Mouse (Mus musculus): ENCODE results near the gene Vps53.

Gene Vps53

DNA sequence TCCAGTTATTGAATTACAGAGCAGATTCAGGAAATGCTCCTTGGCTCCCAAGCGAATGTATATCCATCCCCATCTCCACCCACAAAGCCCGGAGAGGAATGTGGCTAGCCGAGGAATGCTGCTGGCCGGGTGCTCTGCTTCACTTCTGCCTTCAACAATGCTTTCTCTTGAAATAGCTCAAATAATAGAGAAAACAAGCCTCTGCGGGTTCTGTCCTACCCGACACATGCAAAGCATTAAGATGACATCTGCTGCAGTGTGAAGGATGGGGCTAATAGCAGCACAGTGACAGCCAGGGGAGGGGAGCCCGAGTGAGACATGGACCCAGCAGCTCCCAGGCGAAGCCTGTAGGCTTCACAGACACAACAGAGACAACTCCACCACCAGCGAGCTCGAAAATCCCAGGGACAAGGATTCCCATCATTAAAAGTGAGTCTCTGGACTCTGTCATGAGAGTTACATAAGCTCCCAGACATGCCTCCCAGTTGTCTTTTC lies 59.0 kb downstream of the Vps53 start:
- DNase-seq (ENCODE audit: low read depth in 2 of 2, low spot score in 2 of 2): no peak

GRCm38 (mm10) chr11:76110416-76110815 lies 69.0 kb downstream of the Vps53 start:
- DNase-seq (ENCODE audit: low read depth in 2 of 2, low spot score in 2 of 2): peak in 1 of 2 experiments; percentile 21

DNA sequence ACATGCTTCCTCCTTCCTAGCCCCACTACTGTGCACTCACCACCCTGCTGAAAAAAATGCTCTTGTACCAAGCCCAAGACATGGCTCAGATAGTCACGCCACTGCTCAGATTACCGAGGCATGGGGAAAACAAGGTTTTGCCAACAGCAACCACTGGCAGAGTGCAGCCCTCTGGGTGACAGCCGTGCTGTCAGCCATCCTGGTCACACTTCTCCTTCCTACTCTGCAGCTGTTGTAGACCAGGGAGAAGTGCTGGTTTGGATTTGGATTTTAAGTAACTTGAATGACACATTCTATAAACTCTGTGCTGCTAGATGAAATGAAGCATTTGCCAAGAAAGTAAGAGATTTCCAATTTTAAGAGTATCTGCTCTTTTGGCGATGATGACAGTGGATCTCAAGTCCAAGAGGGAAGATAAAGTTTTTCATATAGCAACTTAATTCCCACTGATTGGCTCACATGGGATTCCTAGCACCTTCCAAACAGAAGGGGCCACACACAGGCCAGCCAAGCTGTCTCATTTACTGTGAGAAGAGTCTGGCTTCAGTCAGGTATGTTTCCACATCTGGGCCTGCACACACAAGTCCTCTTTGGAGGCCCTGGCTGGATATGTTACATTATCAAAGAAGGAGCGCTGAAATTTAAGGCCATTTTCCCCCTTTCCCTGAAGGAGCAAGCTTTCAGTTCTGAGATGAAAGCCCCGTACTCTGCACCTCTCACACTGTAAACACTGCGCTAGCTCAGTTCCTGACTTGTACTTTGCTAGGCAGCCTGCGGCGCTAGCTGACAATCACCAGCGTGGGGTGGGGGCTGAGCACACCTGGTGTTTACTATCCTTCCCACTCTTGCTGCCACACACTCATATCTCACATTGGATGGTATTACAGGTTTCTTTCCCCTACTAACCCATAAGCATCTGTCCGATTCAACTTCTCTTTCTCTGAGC lies 72.6 kb downstream of the Vps53 start:
- DNase-seq (ENCODE audit: low read depth in 2 of 2, low spot score in 2 of 2): no peak

DNA sequence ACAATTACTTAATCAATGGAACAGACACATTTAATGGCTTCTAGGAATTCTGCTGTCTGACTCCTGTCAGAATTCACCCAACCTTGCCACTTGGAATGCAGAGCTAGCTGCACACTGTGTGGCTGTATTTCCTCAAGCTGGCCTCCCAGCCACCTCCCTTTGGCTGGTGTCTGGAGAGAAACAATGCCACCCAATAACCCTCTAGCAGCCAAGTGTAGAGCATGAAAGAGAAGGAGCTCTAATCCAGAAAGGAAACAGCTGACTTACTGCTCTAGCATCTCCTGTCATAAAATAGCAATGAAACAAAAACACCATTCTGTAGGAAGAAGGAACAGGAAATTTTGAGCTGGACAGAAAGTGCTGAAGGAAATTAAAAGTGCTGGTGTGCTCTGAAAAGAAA lies 78.3 kb downstream of the Vps53 start:
- no peak for DNase-seq (ENCODE audit: low read depth in 2 of 2, low spot score in 2 of 2)

DNA sequence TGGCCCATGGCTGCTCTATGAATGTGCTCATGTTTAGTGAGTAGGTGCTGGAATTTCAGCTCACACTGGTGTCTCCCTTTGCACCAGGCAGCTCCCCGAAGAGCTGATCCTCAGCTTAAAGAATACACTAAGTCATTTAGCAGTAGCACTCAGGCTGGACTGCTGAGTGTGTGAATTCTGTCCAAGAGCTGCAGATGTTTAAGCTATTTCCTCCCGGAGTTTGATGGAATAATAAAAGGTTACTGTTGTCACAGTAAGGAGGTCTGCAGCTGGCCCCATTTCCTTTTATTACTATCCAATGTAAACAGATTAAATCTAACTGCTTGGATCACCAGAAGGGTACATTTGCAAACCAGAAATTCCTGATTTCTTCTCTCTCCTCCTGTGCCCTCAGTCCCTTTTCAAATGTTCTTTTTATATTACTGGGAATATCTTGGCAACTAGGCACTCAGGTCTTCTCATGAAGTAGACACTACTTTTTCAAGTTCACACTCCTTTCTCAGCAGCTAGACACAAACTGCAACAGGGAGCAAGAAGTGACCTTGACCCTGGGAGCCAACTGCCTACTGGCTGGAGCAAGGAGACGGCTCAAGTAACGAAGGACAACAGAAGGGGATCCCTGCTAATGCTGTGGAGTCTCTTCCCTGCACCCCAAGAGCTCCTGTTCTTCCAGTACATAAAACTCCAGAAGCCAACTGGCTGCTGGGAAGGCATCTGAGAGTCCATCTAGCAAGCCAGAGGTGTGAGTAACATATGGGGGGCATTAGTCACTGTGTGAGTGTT lies 80.1 kb downstream of the Vps53 start:
- DNase-seq (ENCODE audit: low read depth in 2 of 2, low spot score in 2 of 2): no peak

DNA sequence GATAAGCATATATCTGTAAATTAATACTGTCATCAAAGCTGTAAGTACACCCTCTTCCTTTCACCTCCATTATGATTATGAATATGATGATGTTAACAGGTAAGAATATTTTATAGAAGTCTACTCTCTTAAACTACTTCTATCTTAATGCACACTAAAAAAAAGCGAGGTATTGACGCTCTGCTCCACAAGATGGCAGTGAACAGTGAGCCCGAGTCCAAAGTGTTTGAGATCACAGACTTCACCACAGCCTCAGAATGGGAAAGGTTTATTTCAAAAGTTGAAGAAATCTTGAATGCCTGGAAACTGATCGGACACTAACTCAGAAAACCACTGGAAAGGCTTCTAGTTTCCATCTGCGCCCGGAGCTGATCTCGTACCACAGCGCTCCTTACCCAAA lies 85.8 kb downstream of the Vps53 start:
- no peak for DNase-seq (ENCODE audit: low read depth in 2 of 2, low spot score in 2 of 2)

DNA sequence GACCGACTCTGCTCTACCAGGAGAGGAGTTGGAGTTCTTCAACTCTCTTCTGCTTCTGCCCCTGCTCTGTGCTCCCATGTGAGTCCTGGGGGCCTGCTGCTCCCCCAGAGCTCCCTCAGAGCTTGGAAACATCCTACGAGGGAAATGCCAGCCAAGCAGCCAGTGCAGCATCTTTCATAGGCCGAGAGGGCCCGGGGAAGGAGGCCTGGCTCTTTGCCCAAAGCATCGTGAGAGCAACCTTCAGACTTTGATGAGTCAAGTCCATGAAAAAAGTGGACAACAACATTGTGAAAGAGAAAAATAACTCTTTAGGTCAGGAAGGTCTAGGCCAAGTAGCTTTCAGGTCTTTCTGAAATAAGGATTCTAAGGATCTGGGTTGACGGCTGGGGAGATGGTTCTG lies 89.7 kb downstream of the Vps53 start:
- no peak for DNase-seq (ENCODE audit: low read depth in 2 of 2, low spot score in 2 of 2)

DNA sequence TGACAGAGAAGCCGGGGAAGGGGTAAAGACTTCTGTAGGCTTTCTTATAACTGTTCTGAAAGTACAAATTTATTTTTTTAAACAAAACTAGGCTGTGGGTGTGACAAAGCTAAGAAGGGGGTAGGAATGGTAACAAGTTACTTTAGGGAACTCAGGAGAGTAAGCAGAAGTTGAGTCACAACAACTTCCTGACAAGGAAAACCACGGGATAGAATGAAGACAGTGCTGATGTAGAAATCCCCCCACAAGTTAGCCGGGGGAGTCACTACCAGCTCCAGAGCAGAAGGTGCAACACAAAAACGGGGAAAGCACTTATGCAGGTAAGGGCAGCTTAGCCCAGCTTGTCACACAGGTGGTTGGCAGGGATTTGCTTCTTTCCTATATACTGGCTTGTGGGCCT lies 90.9 kb downstream of the Vps53 start:
- DNase-seq (ENCODE audit: low read depth in 2 of 2, low spot score in 2 of 2): no peak

DNA sequence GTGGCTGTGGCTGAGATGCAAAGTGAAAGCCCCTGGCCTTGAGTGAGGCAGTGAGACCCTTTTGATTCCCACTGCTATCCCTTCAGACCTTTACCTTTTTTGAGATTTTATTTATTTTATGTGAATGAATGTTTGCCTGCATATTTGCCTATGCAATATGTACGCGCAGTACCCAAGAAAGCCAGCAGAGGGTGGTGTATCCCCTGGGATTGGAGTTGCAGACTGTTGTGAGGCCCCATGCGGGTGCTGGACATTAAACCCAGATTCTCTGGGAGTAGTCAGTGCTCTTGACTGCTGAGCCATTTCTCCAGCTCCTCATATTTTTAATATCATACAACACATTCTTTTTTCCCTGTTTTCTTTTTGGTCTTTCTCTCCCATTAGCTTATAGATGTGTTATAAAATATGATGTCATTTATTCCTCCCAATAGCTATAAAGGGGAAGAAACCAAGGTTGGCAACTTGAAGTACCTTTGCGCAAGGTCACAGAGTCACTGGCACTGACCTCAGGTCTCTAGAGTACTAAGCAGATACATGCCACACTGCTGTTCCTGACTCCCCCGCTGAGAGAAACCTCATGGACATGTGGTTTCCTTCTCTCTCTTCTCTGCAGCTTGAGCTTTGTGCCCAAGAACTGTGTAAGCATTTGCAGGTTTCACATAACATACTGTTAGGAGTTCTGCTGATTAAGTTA lies 93.4 kb downstream of the Vps53 start:
- DNase-seq (ENCODE audit: low read depth in 2 of 2, low spot score in 2 of 2): peak; percentile 58 to 65

DNA sequence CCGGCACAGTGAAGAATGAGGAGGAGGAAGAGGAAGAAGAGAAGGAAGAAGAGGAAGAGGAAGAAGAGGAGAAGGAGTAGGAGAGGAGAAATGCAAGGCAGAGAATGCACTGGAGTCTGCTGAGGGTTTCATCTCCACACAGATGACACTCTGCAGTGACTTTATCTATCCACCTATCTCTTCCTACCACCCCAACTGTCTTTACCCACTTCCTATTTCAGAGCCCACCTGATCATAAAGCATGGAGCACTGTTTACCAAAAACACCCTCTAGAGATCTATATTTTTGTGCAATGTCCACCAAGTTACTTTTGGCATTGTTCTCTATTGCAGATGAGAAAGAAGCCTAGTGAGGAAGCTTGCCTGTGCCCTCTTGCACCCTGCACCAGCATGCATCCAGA lies 94.5 kb downstream of the Vps53 start:
- DNase-seq (ENCODE audit: low read depth in 2 of 2, low spot score in 2 of 2): no peak

DNA sequence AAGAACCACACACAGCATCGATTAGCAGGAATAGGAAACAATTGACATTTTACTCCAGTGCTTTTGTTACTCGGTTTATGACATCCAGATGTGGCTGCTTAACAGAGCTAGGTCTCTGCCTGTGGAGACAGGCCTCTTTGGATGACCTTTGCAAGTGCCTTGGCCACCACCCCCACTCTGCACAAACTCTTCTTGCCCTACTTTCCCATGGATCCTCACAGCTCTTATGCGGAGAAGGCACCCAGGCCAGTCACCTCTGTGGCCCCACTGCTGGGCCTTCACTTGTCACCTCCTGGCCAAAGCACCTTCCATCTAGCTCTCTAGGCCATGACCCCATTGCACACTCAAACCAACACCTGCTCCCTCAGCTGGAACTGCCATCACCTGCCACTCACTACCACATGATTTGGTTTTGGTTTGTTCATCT lies 95.5 kb downstream of the Vps53 start:
- DNase-seq (ENCODE audit: low read depth in 2 of 2, low spot score in 2 of 2): no peak

DNA sequence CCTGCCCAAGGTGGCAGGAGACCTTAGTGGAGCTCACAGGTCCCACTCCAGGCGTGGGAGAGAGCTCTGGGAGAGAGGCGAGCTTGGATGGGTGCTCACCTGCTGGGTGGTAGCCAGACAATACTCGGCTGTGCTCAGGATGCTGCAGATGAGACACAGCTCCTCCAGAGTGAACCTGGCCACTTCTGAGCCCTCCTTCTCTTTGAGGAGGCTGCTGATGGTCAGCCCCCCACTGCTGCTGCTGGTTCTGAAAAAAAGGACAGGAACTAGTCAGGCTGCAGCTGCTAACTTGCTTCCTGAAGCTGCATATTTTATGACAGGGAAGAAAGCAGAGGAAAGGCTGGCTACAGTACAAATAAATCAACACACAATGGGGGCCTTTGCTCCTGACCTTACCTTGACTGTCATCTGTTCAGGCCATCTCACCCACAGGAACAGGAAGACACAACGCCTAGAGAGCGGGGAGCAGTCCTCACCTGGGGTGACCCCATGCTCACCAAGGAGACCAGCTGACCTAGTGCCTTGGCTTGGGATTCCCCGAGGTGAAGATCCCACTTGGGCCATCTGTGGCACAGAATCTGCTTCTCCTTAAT lies 98.3 kb downstream of the Vps53 start:
- no peak for DNase-seq (ENCODE audit: low read depth in 2 of 2, low spot score in 2 of 2)

GRCm38 (mm10) chr11:76080293-76080692 lies 99.2 kb downstream of the Vps53 start:
- DNase-seq (ENCODE audit: low read depth in 2 of 2, low spot score in 2 of 2): no peak

DNA sequence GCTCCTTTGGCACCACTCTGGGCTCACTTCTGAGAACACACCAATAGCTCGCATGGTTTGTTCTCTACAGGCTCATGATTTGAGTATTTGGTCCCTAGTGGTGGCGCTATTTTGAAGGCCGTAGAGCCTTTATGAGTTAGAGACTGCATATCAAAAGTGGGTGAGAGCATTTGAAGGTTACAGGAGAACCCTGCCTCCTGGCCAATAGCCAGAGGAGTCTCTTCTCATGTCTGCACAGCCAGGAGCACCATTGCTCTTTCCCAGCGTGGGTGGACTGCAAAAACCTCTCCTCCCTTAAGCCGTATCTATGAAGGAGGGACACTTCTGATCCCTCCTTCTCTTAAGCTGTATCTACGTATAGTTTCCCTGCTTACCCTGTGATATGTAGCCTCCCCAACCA lies 102.1 kb downstream of the Vps53 start:
- no peak for DNase-seq (ENCODE audit: low read depth in 2 of 2, low spot score in 2 of 2)

DNA sequence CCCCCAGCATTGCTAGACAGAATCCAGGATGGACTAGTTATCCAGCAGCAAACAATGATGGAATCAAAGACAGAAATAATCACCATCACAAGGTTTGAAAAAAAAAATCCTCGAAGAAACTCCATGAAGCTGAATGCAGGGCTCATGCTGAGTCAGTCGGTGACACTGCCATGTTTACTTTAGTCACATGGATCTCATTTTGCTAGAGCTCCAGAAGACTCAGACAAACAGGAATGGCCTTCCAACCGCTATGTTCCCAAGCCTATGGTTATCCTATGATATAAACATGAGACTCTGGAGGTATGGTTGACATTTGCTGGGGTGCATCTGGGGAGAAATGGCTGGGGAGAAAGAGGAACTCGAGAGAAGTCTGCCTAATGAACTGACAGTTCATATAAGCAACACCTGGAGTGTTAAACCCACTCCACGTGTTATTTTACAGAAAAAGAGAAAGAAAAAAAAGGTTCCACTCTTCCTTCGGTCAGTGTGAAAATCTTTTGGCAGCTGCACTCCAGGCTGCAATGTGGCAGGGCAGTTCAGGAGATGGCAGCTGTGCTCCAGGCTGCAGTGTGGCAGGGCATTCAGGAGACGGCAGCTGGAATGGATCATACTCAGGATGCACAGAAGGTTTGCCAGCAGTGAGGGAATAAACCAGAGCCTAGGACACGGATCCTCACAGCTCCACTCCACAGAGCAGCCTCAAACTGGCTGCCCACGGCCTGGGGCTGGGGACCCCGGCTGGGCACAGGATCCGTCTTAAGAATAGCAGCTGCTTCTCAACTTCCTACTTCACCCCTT lies 105.0 kb downstream of the Vps53 start:
- no peak for DNase-seq (ENCODE audit: low read depth in 2 of 2, low spot score in 2 of 2)

DNA sequence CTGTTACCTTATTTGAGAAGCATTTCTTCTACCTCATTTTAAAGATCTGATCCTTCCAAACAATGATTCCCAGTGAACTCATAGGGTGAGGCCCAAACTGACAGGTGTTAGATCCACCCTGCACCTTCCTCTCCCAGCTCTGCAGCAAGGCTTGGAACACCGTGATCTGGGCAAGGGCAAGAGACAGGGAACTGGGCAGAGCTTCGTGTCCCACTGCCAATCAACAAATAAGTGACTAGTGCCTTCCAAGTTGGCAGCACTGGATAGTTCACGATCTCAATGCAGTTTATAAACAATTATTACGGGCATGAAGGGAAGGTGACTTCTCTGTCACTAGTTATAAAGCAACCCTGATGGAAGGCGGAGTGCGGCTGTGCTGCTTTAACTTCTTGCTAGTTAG lies 109.6 kb downstream of the Vps53 start:
- no peak for DNase-seq (ENCODE audit: low read depth in 2 of 2, low spot score in 2 of 2)

DNA sequence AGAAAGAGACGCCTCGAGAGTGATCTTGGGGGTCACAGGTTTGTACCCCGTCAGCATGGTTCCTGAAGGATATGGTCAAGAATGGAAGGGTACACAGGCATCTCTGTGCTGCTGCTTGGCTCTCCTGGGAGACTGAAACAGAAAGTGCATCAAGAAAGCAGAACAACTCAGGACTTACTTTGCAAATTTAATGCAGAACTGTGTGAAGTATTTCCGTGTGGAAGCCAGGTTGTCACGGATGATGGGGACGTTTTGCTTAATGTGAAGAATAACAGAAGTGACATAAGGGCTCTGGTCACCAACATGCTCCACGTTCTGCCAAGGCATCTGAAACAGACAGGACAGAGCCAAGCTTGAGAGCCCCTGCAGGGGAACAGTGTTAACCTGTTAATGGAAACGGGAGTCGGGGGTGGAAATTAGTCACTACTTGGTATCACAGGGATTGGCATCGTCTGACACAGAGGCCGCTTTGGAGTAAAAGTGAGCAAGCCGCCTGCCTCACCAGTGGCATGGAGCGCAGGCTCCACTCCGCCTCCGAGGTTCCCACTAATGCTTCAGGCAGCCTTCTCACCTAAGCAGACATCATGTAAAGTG lies 112.8 kb downstream of the Vps53 start:
- DNase-seq (ENCODE audit: low read depth in 2 of 2, low spot score in 2 of 2): no peak

DNA sequence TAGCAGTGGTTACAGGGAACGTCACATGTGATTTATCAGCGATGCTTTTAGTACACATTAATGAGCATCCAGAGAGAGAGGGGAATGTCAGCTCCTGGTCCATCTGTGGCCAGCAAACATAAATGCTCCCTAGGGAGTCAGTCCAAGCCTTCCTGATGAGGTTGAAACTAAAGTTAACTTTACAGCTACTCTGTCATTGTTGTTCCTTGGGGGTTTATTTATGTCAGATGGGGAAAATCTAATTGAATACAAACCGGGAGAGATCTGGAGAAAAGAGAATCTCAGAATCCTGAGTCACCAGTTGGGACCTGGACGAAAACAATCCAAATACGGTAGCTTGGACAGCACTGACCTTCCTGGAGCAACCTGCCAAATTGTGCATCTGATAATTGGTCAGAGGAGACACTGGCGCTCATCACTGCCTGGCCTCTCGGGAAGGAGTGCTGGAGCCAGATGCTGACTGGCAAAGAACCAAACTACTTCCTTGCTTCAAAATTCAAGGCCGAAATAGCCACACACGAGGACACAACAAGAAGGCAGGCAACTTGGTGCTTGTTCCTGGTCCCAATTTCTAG lies 113.8 kb downstream of the Vps53 start:
- DNase-seq (ENCODE audit: low read depth in 2 of 2, low spot score in 2 of 2): no peak

GRCm38 (mm10) chr11:76064411-76064810 lies 115.0 kb downstream of the Vps53 start:
- DNase-seq (ENCODE audit: low read depth in 2 of 2, low spot score in 2 of 2): no peak

DNA sequence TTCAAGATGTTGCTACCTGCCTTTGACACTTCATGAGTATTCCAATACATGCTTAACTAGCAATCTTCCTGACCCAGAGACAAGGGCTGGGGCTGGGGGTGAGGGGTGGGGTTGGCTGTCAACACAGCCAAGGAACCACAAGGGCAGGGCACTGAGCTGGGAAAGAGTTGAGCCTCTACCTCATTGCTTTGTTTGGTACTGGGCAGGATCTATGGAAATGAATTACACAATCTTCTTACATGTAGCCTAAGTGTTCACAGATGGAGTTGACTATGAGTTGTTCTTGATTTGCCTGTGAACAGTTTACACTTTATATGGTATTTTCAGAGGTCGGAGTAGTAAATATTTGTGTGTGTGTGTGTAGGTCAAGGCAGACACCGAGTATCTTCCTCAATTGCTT lies 118.5 kb downstream of the Vps53 start:
- DNase-seq (ENCODE audit: low read depth in 2 of 2, low spot score in 2 of 2): no peak
